Mouse (Mus musculus) liver, embryonic 13.5 days (tissue): ENCODE data around the gene Gm11077. TPM values are rescaled to one million over a fixed set of nuclear protein-coding genes. Genes with fewer than 3 reads are reported as not detected.

Experiments used
- ATAC-seq: fragments of 200-750 bp; cut with Nextera tagmentation; 2 replicates; pipeline ENCODE4 v1.8.0; 2017; ENCODE audit warnings: low read depth, mild to moderate bottlenecking, moderate number of reproducible peaks, moderate library complexity
- DNase-seq: peaks from one replicate; pipeline ENCODE4 v3.0.0; 2022
- H3K27ac ChIP-seq: fragments of 300-500 bp; sonication (generic); 2 replicates; pipeline ENCODE4 v1.5.1; 2015; ENCODE audit warnings: moderate library complexity, mild to moderate bottlenecking, inconsistent platforms
- H3K27me3 ChIP-seq: fragments of 300-500 bp; sonication (generic); 2 replicates; pipeline ENCODE4 v1.6.1; 2015; ENCODE audit warnings: mild to moderate bottlenecking, inconsistent platforms
- H3K36me3 ChIP-seq: fragments of 300-500 bp; sonication (generic); 2 replicates; pipeline ENCODE4 v1.6.1; 2015; ENCODE audit warnings: mild to moderate bottlenecking, inconsistent platforms
- H3K4me1 ChIP-seq: fragments of 300-500 bp; sonication (generic); replicated peaks from 2 replicates; pipeline ENCODE4 v1.6.1; 2015; ENCODE audit warnings: inconsistent platforms
- H3K4me2 ChIP-seq: fragments of 300-500 bp; sonication (generic); 2 replicates; pipeline ENCODE4 v1.6.1; 2015; ENCODE audit warnings: inconsistent platforms, mild to moderate bottlenecking, moderate library complexity
- H3K4me3 ChIP-seq: fragments of 300-500 bp; sonication (generic); replicated peaks from 2 replicates; pipeline ENCODE4 v1.5.1; 2015; ENCODE audit warnings: mild to moderate bottlenecking, inconsistent platforms
- H3K9ac ChIP-seq: fragments of 300-500 bp; sonication (generic); 2 replicates; pipeline ENCODE4 v1.6.1; 2015; ENCODE audit warnings: mild to moderate bottlenecking, inconsistent platforms
- H3K9me3 ChIP-seq: fragments of 300-500 bp; sonication (generic); replicated peaks from 2 replicates; pipeline ENCODE4 v1.6.1; 2016; ENCODE audit warnings: inconsistent platforms
- WGBS: fragments of 180-500 bp; shearing (Covaris S2); methylation state at CpG from one replicate; pipeline ENCODE4 v1.1.7; 2015; ENCODE audit not compliant: insufficient replicate concordance; 5-methylcytosine and 5-hydroxymethylcytosine counted together
- polyA plus RNA-seq: library from polyadenylated mRNA; unstranded; fragments of >200 nt; fragmentation: Nextera tagmentation; extraction: Ambion mirVana; gene quantifications from 2 replicates; pipeline ENCODE4 v1.2.1, GENCODE M21; 2015

Gm11077 gene
- polyA plus RNA-seq: not detected in 2 replicates

- Histone ChIP-seq H3K27me3 (no peaks in the 10 kb centered on the region), H3K36me3 (no peaks in the 10 kb centered on the region), H3K4me3 (no peak within 1 kb of the TSS), H3K4me1 (no peaks in the 10 kb centered on the region), H3K27ac (no peak within 1 kb of the TSS), H3K9ac (no peak within 1 kb of the TSS), H3K4me2 (no peak within 1 kb of the TSS), H3K9me3 (0 out of 2 replicates have a peak, but pooled peaks cover 5% of the 10 kb centered on the region)
- WGBS: 74% methylated on average over 5 of the region's 5 CpGs
- no peak for ATAC-seq
- no peak for DNase-seq
Observed at GRCm38 (mm10) chr6:140729272-140729671, at the start of gene Gm11077. TSS of gene Gm11077 (plus strand) at chr6:140729284.

GRCm38 (mm10) chr6:140680713-140681112, 48.4 kb upstream of the Gm11077 start:
- Histone ChIP-seq H3K4me2 (no peak overlapping the region), H3K27ac (no peak overlapping the region), H3K36me3 (no peaks in the 10 kb centered on the region), H3K4me1 (peaks cover 4% of the 10 kb centered on the region; the same call in 1 of the 2 replicates), H3K9me3 (no peaks in the 10 kb centered on the region), H3K4me3 (no peak overlapping the region), H3K9ac (no peak overlapping the region), H3K27me3 (no peaks in the 10 kb centered on the region)
- 64% methylated on average over 7 of the region's 7 CpGs for WGBS
- DNase-seq (no peak), ATAC-seq (no peak; the same call in 1 of the 2 replicates)

- ATAC-seq (no peak), DNase-seq (no peak)
- H3K27ac ChIP-seq: no peak overlapping the region
- H3K4me1 ChIP-seq: peaks cover 4% of the 10 kb centered on the region; the same call in 1 of the 2 replicates
- no peaks in the 10 kb centered on the region for H3K27me3 ChIP-seq
- 23% methylated on average over 13 of the region's 13 CpGs for WGBS
- no peak overlapping the region for H3K4me3 ChIP-seq
- no peaks in the 10 kb centered on the region for H3K9me3 ChIP-seq
- H3K4me2 ChIP-seq: no peak overlapping the region
- H3K9ac ChIP-seq: no peak overlapping the region
- no peaks in the 10 kb centered on the region for H3K36me3 ChIP-seq
Observed at GRCm38 (mm10) chr6:140682829-140683228, 46.3 kb upstream of the Gm11077 start.

- Histone ChIP-seq H3K27ac (no peak overlapping the region), H3K36me3 (no peaks in the 10 kb centered on the region), H3K9ac (no peak overlapping the region), H3K27me3 (no peaks in the 10 kb centered on the region), H3K4me1 (peaks cover 4% of the 10 kb centered on the region; the same call in 1 of the 2 replicates), H3K4me2 (no peak overlapping the region), H3K9me3 (no peaks in the 10 kb centered on the region), H3K4me3 (no peak overlapping the region)
- ATAC-seq: no peak
- no peak for DNase-seq
- 66% methylated on average over 11 of the region's 11 CpGs for WGBS
Observed at GRCm38 (mm10) chr6:140684403-140684802, 44.7 kb upstream of the Gm11077 start.

DNA sequence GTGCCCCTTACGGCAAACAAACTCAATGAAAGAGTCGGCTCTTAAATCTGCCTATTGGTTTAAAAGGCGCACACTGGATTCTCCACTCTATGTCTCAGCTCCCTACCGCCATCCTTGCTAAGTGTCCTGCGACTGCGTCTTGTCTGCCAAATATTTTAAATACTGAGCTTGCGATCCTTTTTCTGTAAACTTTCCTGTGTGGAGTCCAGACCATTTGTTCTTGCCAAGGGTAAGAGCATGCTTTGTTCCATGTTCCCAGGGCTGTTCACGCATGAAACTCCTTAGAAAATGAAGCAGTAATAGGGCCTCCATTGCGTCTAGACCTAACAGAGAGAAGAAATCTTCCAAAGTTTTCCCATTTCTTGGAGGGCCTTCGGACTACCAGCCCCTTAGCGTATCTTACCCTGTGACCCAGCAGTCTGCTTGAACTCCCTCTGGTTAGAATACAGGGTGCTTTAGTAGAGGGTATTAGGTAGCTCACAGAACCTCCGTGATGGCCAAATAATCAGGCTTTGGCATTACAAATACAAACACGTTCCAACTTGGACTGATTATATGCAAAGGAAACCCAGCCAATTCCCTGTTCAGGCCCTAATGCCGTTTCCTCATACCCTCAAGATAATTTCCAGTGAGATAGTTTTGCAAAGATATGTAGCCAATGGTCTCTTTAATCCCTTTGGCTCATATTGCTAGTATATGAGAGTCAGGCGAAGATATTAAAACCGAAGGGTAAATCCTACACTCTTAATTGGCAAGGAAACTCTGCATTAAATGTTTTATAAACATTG, 39.3 kb upstream of the Gm11077 start:
- no peaks in the 10 kb centered on the region for H3K36me3 ChIP-seq
- no peak for DNase-seq
- H3K27ac ChIP-seq: no peak overlapping the region
- H3K9me3 ChIP-seq: no peaks in the 10 kb centered on the region
- no peak overlapping the region for H3K4me2 ChIP-seq
- H3K4me1 ChIP-seq: no peaks in the 10 kb centered on the region
- no peak overlapping the region for H3K9ac ChIP-seq
- H3K27me3 ChIP-seq: no peaks in the 10 kb centered on the region
- ATAC-seq: no peak
- 73% methylated on average over 16 of the region's 16 CpGs for WGBS
- no peak overlapping the region for H3K4me3 ChIP-seq

DNA sequence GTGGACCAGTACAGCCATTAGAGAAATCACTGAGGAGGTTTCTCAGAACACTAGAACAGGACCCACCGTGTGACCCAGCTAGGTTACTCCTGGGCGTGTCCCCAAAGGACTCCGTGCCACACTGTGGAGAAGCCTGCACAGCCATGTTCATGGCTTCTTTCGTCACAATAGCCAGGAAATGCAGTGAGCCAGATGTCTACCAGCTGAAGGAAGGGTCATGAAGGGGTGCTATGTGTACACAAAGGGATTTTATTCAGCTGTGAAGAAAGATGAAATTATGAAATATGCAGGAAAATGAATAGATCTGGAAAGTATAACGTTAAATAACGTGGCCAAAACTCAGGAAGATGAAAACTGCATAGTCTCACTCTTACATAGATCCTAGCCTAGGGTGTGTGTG, 36.9 kb upstream of the Gm11077 start:
- DNase-seq: no peak
- Histone ChIP-seq H3K9ac (no peak overlapping the region), H3K4me1 (no peaks in the 10 kb centered on the region), H3K27ac (no peak overlapping the region), H3K36me3 (no peaks in the 10 kb centered on the region), H3K4me3 (no peak overlapping the region), H3K4me2 (no peak overlapping the region), H3K27me3 (no peaks in the 10 kb centered on the region), H3K9me3 (no peaks in the 10 kb centered on the region)
- 68% methylated on average over 6 of the region's 6 CpGs for WGBS
- ATAC-seq: no peak

DNA sequence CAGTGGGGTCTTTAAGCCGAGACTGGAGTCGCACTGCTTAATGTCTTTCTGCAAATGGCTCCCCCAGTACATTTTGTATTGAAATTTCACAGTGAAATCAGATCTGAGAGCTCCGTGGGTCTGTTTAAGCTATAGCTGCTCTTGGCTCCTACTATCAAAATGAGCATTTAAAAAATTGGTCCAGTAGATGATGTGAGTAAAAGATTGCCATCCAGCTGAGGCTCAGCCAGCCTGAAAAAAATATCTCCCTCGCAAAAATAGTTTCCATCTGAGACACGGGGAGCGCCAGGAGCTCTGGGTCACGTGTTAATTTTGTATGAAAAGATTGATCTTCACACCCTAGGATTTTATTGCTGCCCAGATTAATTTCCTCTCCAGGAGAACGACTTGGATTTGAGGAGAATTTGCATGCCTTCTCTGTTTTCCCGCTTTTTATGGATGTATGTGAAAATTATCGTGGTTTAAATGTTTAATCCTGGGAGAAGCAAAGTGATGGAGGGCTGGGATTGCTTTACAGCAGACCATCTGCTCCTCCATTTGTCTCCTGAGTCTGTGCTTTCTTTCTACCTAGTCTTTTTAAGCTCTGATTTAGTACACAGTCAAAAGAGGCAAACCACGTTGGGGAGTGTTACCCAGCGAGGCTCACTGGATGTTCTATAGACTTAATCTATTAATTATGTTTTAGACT, 32.7 kb upstream of the Gm11077 start:
- no peak for ATAC-seq
- WGBS: 64% methylated on average over 12 of the region's 12 CpGs
- DNase-seq: no peak

GRCm38 (mm10) chr6:140697994-140698393, 31.1 kb upstream of the Gm11077 start:
- H3K4me2 ChIP-seq: no peak overlapping the region
- 80% methylated on average over 11 of the region's 11 CpGs for WGBS
- no peak overlapping the region for H3K4me3 ChIP-seq
- no peak for DNase-seq
- no peaks in the 10 kb centered on the region for H3K9me3 ChIP-seq
- no peaks in the 10 kb centered on the region for H3K27me3 ChIP-seq
- no peak overlapping the region for H3K9ac ChIP-seq
- H3K36me3 ChIP-seq: no peaks in the 10 kb centered on the region
- no peak for ATAC-seq
- no peak overlapping the region for H3K27ac ChIP-seq
- no peaks in the 10 kb centered on the region for H3K4me1 ChIP-seq

More for the DNA sequence above, 32.7 kb upstream of the Gm11077 start:
- no peak overlapping the region for H3K27ac ChIP-seq
- no peak overlapping the region for H3K4me2 ChIP-seq
- no peaks in the 10 kb centered on the region for H3K9me3 ChIP-seq
- H3K27me3 ChIP-seq: no peaks in the 10 kb centered on the region
- no peak overlapping the region for H3K4me3 ChIP-seq
- H3K4me1 ChIP-seq: no peaks in the 10 kb centered on the region
- no peak overlapping the region for H3K9ac ChIP-seq
- no peaks in the 10 kb centered on the region for H3K36me3 ChIP-seq

GRCm38 (mm10) chr6:140698596-140698995, 30.5 kb upstream of the Gm11077 start:
- no peak for ATAC-seq
- DNase-seq: no peak
- Histone ChIP-seq H3K4me2 (no peak overlapping the region), H3K27ac (no peak overlapping the region), H3K9ac (no peak overlapping the region), H3K27me3 (no peaks in the 10 kb centered on the region), H3K4me1 (no peaks in the 10 kb centered on the region), H3K4me3 (no peak overlapping the region), H3K9me3 (no peaks in the 10 kb centered on the region), H3K36me3 (no peaks in the 10 kb centered on the region)
- 65% methylated on average over 1 of the region's 1 CpGs for WGBS

DNA sequence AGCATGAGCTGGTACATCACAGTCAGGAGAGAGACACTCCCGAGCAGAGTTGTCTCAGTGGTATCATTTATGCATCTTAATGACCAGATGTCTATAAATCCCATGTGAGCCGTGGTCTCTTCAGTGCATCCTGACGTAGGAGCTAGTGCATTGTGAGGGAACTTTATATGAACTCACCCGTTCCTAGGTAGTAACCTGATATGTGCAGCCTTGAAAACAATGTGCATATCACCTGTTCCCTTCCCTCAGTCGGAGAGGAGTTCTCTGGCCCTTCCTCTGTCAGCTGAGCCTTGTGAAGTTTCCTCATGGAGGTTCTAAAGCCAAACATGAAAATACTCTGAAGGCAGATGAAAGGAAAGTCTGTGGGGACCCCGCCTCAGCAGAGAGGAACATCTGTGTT, 27.8 kb upstream of the Gm11077 start:
- Histone ChIP-seq H3K36me3 (no peaks in the 10 kb centered on the region), H3K4me1 (no peaks in the 10 kb centered on the region), H3K4me2 (no peak overlapping the region), H3K9ac (no peak overlapping the region), H3K9me3 (no peaks in the 10 kb centered on the region), H3K27me3 (no peaks in the 10 kb centered on the region), H3K4me3 (no peak overlapping the region), H3K27ac (no peak overlapping the region)
- WGBS: 67% methylated on average over 6 of the region's 6 CpGs
- DNase-seq (no peak), ATAC-seq (no peak)

- no peak overlapping the region for H3K27ac ChIP-seq
- 77% methylated on average over 10 of the region's 10 CpGs for WGBS
- no peak for ATAC-seq
Observed at GRCm38 (mm10) chr6:140705132-140705531, 24.0 kb upstream of the Gm11077 start.

More at GRCm38 (mm10) chr6:140705132-140705531, 24.0 kb upstream of the Gm11077 start:
- Histone ChIP-seq H3K4me1 (no peaks in the 10 kb centered on the region), H3K9me3 (no peaks in the 10 kb centered on the region), H3K36me3 (no peaks in the 10 kb centered on the region), H3K9ac (no peak overlapping the region), H3K4me2 (no peak overlapping the region), H3K27me3 (no peaks in the 10 kb centered on the region), H3K4me3 (no peak overlapping the region)
- no peak for DNase-seq
